Mouse (Mus musculus) heart, postnatal 0 days (tissue): ENCODE measurements at regions not wholly inside any gene's neighbourhood (a gene's known extent, or its start where the extent isn't known, plus 50 kb on each side); places are given as distances from the start of the nearest gene placed in this dataset.

ENCODE experiments used
- ATAC-seq: fragments of 200-750 bp; cut with Nextera tagmentation; 2 replicates; pipeline ENCODE4 v1.8.0; 2017; ENCODE audit warnings: low read depth, moderate number of reproducible peaks, moderate library complexity; ENCODE audit not compliant: insufficient read depth
- DNase-seq: peaks from one replicate; pipeline ENCODE4 v3.0.0-alpha.2; 2016; ENCODE audit warnings: low spot score
- H3K27ac ChIP-seq: fragments of 300-500 bp; sonication (generic); 2 replicates; pipeline ENCODE4 v1.5.1; 2014; ENCODE audit warnings: low read depth, mild to moderate bottlenecking
- H3K27me3 ChIP-seq: fragments of 300-500 bp; sonication (generic); 2 replicates; pipeline ENCODE4 v1.6.1; 2014; ENCODE audit warnings: low read length, mixed read lengths; ENCODE audit not compliant: control insufficient read depth, insufficient read depth
- H3K36me3 ChIP-seq: fragments of 300-500 bp; sonication (generic); replicated peaks from 2 replicates; pipeline ENCODE4 v1.6.1; 2014; ENCODE audit warnings: low read length, mixed read lengths; ENCODE audit not compliant: control insufficient read depth, insufficient read depth
- H3K4me1 ChIP-seq: fragments of 300-500 bp; sonication (generic); 2 replicates; pipeline ENCODE4 v1.6.1; 2014; ENCODE audit warnings: antibody characterized with exemption; ENCODE audit not compliant: control insufficient read depth, insufficient read depth
- H3K4me2 ChIP-seq: fragments of 300-500 bp; sonication (generic); 2 replicates; pipeline ENCODE4 v1.6.1; 2014; ENCODE audit warnings: low read depth, mild to moderate bottlenecking, low read length, moderate library complexity
- H3K4me3 ChIP-seq: fragments of 300-500 bp; sonication (generic); 2 replicates; pipeline ENCODE4 v1.5.1; 2014; ENCODE audit warnings: low read depth, low read length
- H3K9ac ChIP-seq: fragments of 300-500 bp; sonication (generic); replicated peaks from 2 replicates; pipeline ENCODE4 v1.6.1; 2014; ENCODE audit warnings: low read depth, low read length, mixed read lengths
- H3K9me3 ChIP-seq: fragments of 300-500 bp; sonication (generic); replicated peaks from 2 replicates; pipeline ENCODE4 v1.6.1; 2016; ENCODE audit warnings: low read length; ENCODE audit not compliant: control insufficient read depth
- CTCF ChIP-seq: IDR thresholded peaks from 2 replicates; pipeline ENCODE4 v1.5.1; 2016; ENCODE audit warnings: antibody characterized with exemption, control low read depth, low read depth
- EP300 ChIP-seq: IDR thresholded peaks from 2 replicates; pipeline ENCODE4 v1.6.1; 2016; ENCODE audit warnings: antibody characterized with exemption, low read depth
- WGBS: fragments of 180-500 bp; shearing (Covaris S2); extraction: QIAGEN DNeasy Blood & Tissue Kit; methylation state at CpG from one replicate; pipeline ENCODE4 v1.1.7; 2014; 5-methylcytosine and 5-hydroxymethylcytosine counted together

GRCm38 (mm10) chr4:12539184-12539791 lies 367.5 kb upstream of the Fam92a start:
- TF ChIP-seq CTCF (no peak), EP300 (no peak)
- no peaks in the 10 kb centered on the region for H3K9me3 ChIP-seq
- ATAC-seq (no peak), DNase-seq (no peak)
- H3K4me2 ChIP-seq = no peak overlapping the region
- WGBS = 33% methylated on average over 4 of the region's 4 CpGs
- no peaks in the 10 kb centered on the region for H3K4me1 ChIP-seq
- no peak overlapping the region for H3K27ac ChIP-seq
- H3K9ac ChIP-seq = no peak overlapping the region
- H3K27me3 ChIP-seq = no peaks in the 10 kb centered on the region
- H3K4me3 ChIP-seq = no peak overlapping the region
- H3K36me3 ChIP-seq = no peaks in the 10 kb centered on the region

- Histone ChIP-seq H3K36me3 (no peaks in the 10 kb centered on the region), H3K9ac (no peak overlapping the region), H3K4me3 (no peak overlapping the region), H3K9me3 (no peaks in the 10 kb centered on the region), H3K4me2 (peak overlapping the region; percentile 46; the same call in 1 of the 2 replicates), H3K27me3 (no peaks in the 10 kb centered on the region), H3K4me1 (no peaks in the 10 kb centered on the region), H3K27ac (no peak overlapping the region)
- peak; percentile 47 for DNase-seq
- TF ChIP-seq EP300 (no peak), CTCF (peak; percentile 73)
- 5% methylated on average over 4 of the region's 4 CpGs for WGBS
- ATAC-seq = no peak
These were observed 366.9 kb upstream of the Fam92a start for GRCm38 (mm10) chr4:12538694-12539121.

DNA sequence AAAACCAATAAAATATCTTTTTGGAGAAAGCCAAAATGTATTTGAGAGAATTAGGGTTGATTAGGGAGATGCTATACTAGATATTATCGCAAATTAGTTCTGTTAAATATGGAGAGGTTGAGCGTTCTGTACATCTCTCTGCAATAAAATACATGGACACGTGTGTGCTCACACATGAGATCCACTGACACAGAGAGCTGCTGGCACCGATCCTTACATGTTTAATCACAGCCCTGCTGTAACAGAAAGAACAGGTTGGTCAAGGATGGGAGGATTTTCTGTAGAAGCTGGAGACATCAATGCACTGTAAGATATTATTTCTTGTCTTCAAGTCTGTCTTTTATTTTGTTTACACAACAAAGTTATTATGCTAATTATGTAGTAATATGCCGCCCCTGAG lies 366.2 kb upstream of the Fam92a start:
- Histone ChIP-seq H3K4me3 (no peak overlapping the region), H3K36me3 (no peaks in the 10 kb centered on the region), H3K27me3 (no peaks in the 10 kb centered on the region), H3K4me1 (no peaks in the 10 kb centered on the region), H3K9me3 (no peaks in the 10 kb centered on the region), H3K9ac (no peak overlapping the region), H3K4me2 (no peak overlapping the region), H3K27ac (no peak overlapping the region)
- ATAC-seq (no peak), DNase-seq (no peak)
- TF ChIP-seq EP300 (no peak), CTCF (no peak)
- 69% methylated on average over 5 of the region's 5 CpGs for WGBS

DNA sequence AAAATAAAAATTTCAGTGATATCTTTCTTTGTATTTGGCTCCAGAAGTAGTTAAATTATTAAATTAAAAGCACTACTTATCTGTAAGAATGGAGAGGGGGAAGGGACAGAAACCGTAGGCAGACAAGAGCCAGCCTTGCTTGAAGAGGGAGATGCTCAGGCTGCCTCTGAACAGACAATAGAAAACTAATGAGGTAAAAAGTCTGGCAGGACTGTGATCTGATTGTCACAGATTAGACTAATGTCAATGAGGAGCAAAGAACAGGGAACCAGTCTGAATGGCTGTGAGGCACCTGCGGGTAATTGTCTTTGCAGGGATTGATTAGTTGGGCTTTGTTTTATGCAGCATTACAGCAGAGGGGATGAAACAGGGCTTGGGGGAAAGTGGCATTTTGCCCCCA lies 362.3 kb upstream of the Fam92a start:
- Histone ChIP-seq H3K27me3 (no peaks in the 10 kb centered on the region), H3K36me3 (no peaks in the 10 kb centered on the region), H3K27ac (no peak overlapping the region), H3K9me3 (no peaks in the 10 kb centered on the region), H3K4me2 (no peak overlapping the region), H3K9ac (no peak overlapping the region), H3K4me3 (no peak overlapping the region), H3K4me1 (no peaks in the 10 kb centered on the region)
- no peak for ATAC-seq
- WGBS = 42% methylated on average over 2 of the region's 2 CpGs
- DNase-seq = no peak
- TF ChIP-seq CTCF (no peak), EP300 (no peak)

- ATAC-seq (no peak), DNase-seq (no peak)
- no peaks in the 10 kb centered on the region for H3K36me3 ChIP-seq
- TF ChIP-seq EP300 (no peak), CTCF (no peak)
- H3K4me1 ChIP-seq = no peaks in the 10 kb centered on the region
- H3K4me3 ChIP-seq = no peak overlapping the region
- no peak overlapping the region for H3K4me2 ChIP-seq
- H3K27ac ChIP-seq = no peak overlapping the region
- H3K9me3 ChIP-seq = no peaks in the 10 kb centered on the region
- no peak overlapping the region for H3K9ac ChIP-seq
- no peaks in the 10 kb centered on the region for H3K27me3 ChIP-seq
- 48% methylated on average over 4 of the region's 4 CpGs for WGBS
These were observed 361.1 kb upstream of the Fam92a start for GRCm38 (mm10) chr4:12532961-12533360.

DNA sequence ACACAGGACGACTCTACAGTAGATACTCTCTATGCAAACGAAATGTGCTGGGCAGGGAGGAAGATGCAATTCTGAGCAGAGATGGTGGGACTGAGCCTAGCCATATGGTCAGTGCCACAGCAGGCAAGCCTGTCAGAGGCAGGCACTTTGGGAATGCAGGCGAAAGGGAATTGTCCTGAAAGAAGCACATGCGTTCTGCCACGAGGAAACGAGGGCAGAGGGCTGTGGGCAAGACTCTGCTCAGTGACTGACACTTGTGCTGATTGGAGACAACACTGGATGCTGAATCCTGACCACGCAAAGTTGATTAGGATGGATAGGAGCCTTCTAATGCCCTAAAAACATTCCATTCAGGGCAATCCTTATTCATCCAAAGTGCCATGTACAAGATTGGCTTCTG lies 350.5 kb upstream of the Fam92a start:
- ATAC-seq = no peak
- H3K4me3 ChIP-seq = no peak overlapping the region
- H3K9ac ChIP-seq = no peak overlapping the region
- H3K4me1 ChIP-seq = no peaks in the 10 kb centered on the region
- no peak overlapping the region for H3K27ac ChIP-seq
- H3K27me3 ChIP-seq = no peaks in the 10 kb centered on the region
- WGBS = 55% methylated on average over 7 of the region's 7 CpGs
- no peaks in the 10 kb centered on the region for H3K9me3 ChIP-seq
- H3K4me2 ChIP-seq = no peak overlapping the region
- DNase-seq = no peak
- TF ChIP-seq CTCF = no peak
- TF ChIP-seq EP300 = no peak
- no peaks in the 10 kb centered on the region for H3K36me3 ChIP-seq
